Mouse (Mus musculus) heart, embryonic 12.5 days (tissue): ENCODE results near the gene Smyd3. TPM values are rescaled to one million over a fixed set of nuclear protein-coding genes. Genes with fewer than 3 reads are reported as not detected.
A peak's percentile ranks its signal among the peaks of the same experiment; 100 is the strongest.

ENCODE experiments used
- ATAC-seq: fragments of 200-750 bp; cut with Nextera tagmentation; 2 replicates; pipeline ENCODE4 v1.8.0; 2017; ENCODE audit warnings: moderate TSS enrichment, moderate library complexity; ENCODE audit not compliant: insufficient number of reproducible peaks, low FRiP score
- H3K27ac ChIP-seq: fragments of 300-500 bp; sonication (generic); 2 replicates; pipeline ENCODE4 v1.5.1; 2016; ENCODE audit warnings: mild to moderate bottlenecking, moderate library complexity; ENCODE audit not compliant: poor library complexity, severe bottlenecking
- H3K27me3 ChIP-seq: fragments of 300-500 bp; sonication (generic); replicated peaks from 2 replicates; pipeline ENCODE4 v1.6.1; 2016; ENCODE audit warnings: mild to moderate bottlenecking, moderate library complexity
- H3K36me3 ChIP-seq: fragments of 300-500 bp; sonication (generic); 2 replicates; pipeline ENCODE4 v1.6.1; 2016; ENCODE audit warnings: mild to moderate bottlenecking, moderate library complexity
- H3K4me1 ChIP-seq: fragments of 300-500 bp; sonication (generic); replicated peaks from 2 replicates; pipeline ENCODE4 v1.6.1; 2016; ENCODE audit warnings: mild to moderate bottlenecking
- H3K4me2 ChIP-seq: fragments of 300-500 bp; sonication (generic); 2 replicates; pipeline ENCODE4 v1.6.1; 2016; ENCODE audit warnings: mild to moderate bottlenecking, moderate library complexity
- H3K4me3 ChIP-seq: fragments of 300-500 bp; sonication (generic); 2 replicates; pipeline ENCODE4 v1.5.1; 2016; ENCODE audit warnings: mild to moderate bottlenecking
- H3K9ac ChIP-seq: fragments of 300-500 bp; sonication (generic); 2 replicates; pipeline ENCODE4 v1.6.1; 2016; ENCODE audit warnings: mild to moderate bottlenecking, moderate library complexity
- H3K9me3 ChIP-seq: fragments of 300-500 bp; sonication (generic); replicated peaks from 2 replicates; pipeline ENCODE4 v1.6.1; 2016; ENCODE audit warnings: mild to moderate bottlenecking, moderate library complexity
- WGBS: fragments of 180-500 bp; shearing (Covaris S2); methylation state at CpG from one replicate; pipeline ENCODE4 v1.1.7; 2016; 5-methylcytosine and 5-hydroxymethylcytosine counted together
- polyA plus RNA-seq: library from polyadenylated mRNA; unstranded; fragments of >200 nt; fragmentation: Nextera tagmentation; extraction: Ambion mirVana; gene quantifications from 2 replicates; pipeline ENCODE4 v1.2.1, GENCODE M21; 2016

Gene Smyd3
- polyA plus RNA-seq, 1 experiment from 2014 or later, result 12.2 TPM

DNA sequence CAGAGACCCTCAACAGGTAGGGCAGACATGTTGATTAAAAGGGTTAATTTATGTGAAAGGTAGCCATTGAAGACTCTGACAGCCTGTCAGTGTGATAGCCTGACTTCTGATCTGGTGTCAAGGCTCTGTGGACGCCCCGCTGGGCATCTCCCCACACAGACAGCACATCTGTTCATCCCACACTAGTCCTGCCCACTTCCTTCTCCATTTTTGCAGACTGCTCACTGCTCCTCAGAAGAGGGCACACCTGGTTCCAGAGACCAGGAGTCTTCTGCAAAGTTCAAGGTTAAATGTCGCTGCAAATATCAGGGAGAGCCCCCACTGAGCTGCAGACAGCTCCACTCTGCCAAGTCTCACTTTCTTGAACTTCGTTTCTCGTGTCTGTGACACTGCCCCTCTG, 299.8 kb downstream of the Smyd3 start:
- H3K4me3 ChIP-seq, result no peak overlapping the region
- ATAC-seq, result no peak
- H3K9ac ChIP-seq, result no peak overlapping the region
- no peaks in the 10 kb centered on the region for H3K4me1 ChIP-seq
- no peaks in the 10 kb centered on the region for H3K36me3 ChIP-seq
- WGBS, result 58% methylated on average over 5 of the region's 5 CpGs
- H3K9me3 ChIP-seq, result no peaks in the 10 kb centered on the region
- H3K27ac ChIP-seq, result no peak overlapping the region
- H3K4me2 ChIP-seq, result no peak overlapping the region
- H3K27me3 ChIP-seq, result no peaks in the 10 kb centered on the region

DNA sequence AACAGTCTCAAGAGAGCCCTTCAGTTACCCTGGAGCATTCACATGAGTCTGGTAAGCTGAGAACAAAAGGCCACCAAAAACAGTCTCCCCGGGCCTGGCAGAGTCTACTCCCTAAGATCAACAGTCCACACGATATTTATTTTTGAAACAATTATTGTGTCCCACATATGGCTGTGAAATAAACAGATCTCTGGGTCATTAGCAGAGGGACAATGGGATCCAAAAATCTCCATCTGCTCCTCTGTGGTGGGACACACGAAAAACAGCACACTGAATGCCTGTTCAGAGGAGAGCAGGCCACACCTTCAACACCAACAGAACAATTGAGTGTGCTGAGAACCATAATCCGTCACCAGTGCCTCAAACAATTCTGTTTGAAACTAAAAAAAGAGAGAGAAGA, 300.8 kb downstream of the Smyd3 start:
- no peak for ATAC-seq
- no peak overlapping the region for H3K9ac ChIP-seq
- H3K9me3 ChIP-seq, result no peaks in the 10 kb centered on the region
- no peaks in the 10 kb centered on the region for H3K27me3 ChIP-seq
- H3K36me3 ChIP-seq, result no peaks in the 10 kb centered on the region
- WGBS, result 60% methylated on average over 4 of the region's 4 CpGs
- H3K4me1 ChIP-seq, result 0 out of 2 replicates have a peak, but pooled peaks cover 3% of the 10 kb centered on the region
- no peak overlapping the region for H3K27ac ChIP-seq
- H3K4me2 ChIP-seq, result no peak overlapping the region
- H3K4me3 ChIP-seq, result no peak overlapping the region

DNA sequence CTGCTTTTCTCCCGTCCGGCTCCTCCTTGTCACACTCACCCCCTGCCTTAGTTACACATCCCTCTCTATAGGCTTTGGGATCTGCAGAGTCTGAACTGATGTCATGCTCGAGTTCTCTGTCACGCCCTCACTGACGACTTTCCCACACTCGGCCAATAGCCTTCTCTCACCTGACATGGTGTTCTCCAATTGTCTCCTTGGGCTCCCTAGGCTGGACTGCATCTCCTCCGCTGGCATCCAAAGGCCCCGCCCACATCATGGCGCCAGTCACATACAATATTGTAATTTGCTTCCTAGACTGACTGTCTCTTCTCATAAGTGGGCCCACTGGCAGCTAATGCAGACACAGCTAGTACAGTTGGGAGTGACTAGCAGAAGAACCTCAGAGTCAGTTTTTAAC, 304.5 kb downstream of the Smyd3 start:
- Histone ChIP-seq H3K4me1 (0 out of 2 replicates have a peak, but pooled peaks cover 3% of the 10 kb centered on the region), H3K36me3 (no peaks in the 10 kb centered on the region), H3K4me3 (no peak overlapping the region), H3K9me3 (no peaks in the 10 kb centered on the region), H3K9ac (no peak overlapping the region), H3K27me3 (no peaks in the 10 kb centered on the region), H3K4me2 (no peak overlapping the region), H3K27ac (no peak overlapping the region)
- 88% methylated on average over 9 of the region's 9 CpGs for WGBS
- ATAC-seq, result no peak

DNA sequence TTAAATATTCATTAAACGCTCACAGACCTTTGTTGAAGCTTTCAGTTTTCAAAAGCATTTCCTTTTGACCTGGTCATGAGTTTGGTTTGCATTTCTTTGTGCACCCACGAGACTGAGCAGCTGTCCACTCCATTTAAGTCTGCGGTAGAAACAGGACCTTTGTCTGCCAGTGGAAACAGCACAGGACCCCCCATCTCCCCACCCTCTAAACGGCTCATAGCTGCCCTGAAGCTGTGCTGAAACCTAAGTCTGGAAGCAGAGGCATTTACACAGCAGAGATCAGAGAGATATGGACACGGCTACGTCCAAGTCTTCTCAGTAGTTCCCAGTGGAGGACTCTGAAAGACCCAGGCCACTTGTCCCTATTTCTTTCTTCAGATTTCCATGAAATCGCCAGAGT, 305.5 kb downstream of the Smyd3 start:
- Histone ChIP-seq H3K4me1 (0 out of 2 replicates have a peak, but pooled peaks cover 3% of the 10 kb centered on the region), H3K9me3 (no peaks in the 10 kb centered on the region)
- 47% methylated on average over 7 of the region's 7 CpGs for WGBS

GRCm38 (mm10) chr1:179211313-179211712, 306.5 kb downstream of the Smyd3 start:
- no peaks in the 10 kb centered on the region for H3K36me3 ChIP-seq
- 76% methylated on average over 4 of the region's 4 CpGs for WGBS
- H3K4me2 ChIP-seq, result no peak overlapping the region
- no peak overlapping the region for H3K27ac ChIP-seq
- no peaks in the 10 kb centered on the region for H3K27me3 ChIP-seq
- 0 out of 2 replicates have a peak, but pooled peaks cover 3% of the 10 kb centered on the region for H3K4me1 ChIP-seq
- H3K4me3 ChIP-seq, result no peak overlapping the region
- H3K9me3 ChIP-seq, result no peaks in the 10 kb centered on the region
- no peak for ATAC-seq
- H3K9ac ChIP-seq, result no peak overlapping the region

More for the DNA sequence above, 305.5 kb downstream of the Smyd3 start:
- no peaks in the 10 kb centered on the region for H3K36me3 ChIP-seq
- no peaks in the 10 kb centered on the region for H3K27me3 ChIP-seq
- H3K9ac ChIP-seq, result no peak overlapping the region
- no peak overlapping the region for H3K4me3 ChIP-seq
- no peak overlapping the region for H3K4me2 ChIP-seq
- no peak for ATAC-seq
- H3K27ac ChIP-seq, result no peak overlapping the region

GRCm38 (mm10) chr1:179207846-179208595, 309.8 kb downstream of the Smyd3 start:
- Histone ChIP-seq H3K4me3 (no peak overlapping the region), H3K4me2 (no peak overlapping the region), H3K9me3 (no peaks in the 10 kb centered on the region), H3K27ac (no peak overlapping the region), H3K4me1 (0 out of 2 replicates have a peak, but pooled peaks cover 7% of the 10 kb centered on the region), H3K9ac (no peak overlapping the region), H3K27me3 (no peaks in the 10 kb centered on the region), H3K36me3 (no peaks in the 10 kb centered on the region)
- WGBS, result 83% methylated on average over 12 of the region's 12 CpGs
- no peak for ATAC-seq

- WGBS, result 70% methylated on average over 9 of the region's 9 CpGs
- no peak for ATAC-seq
Observed at GRCm38 (mm10) chr1:179207180-179207741, 310.6 kb downstream of the Smyd3 start.

DNA sequence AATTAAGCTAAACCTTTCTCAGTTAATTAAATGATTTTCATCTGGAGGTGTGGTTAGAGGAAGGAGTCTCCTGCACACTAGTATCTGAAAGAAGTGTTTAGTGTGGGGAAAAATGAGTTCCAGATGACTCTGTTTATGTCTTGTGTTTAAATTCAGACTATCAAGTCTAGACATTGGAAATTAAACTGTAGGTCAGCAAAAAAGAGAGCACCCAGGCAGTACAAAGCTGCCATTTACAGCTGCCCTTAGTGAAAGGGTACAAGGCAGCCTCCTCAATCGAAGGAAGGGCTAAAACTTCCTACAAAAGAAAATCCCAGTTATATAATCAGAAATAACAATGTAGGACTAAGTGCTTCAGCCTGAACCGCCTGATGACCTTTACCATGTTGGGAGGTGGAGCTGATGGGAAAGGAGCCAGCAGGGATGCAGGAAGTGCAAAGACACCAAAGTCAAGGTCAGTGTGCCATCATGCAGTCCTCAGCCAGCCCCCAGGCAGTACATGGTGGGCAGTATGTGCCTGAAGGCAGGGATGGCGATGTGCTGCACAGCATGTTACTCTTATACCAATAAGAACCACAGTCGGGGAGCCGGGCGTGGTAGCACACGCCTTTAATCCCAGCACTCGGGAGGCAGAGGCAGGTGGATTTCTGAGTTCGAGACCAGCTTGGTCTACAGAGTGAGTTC, 319.2 kb downstream of the Smyd3 start:
- Histone ChIP-seq H3K4me2 (no peak overlapping the region), H3K4me1 (peaks cover 8% of the 10 kb centered on the region; the same call in 1 of the 2 replicates), H3K9me3 (no peaks in the 10 kb centered on the region), H3K27ac (peak overlapping the region; percentile 59; the same call in 1 of the 2 replicates), H3K9ac (no peak overlapping the region), H3K27me3 (no peaks in the 10 kb centered on the region), H3K36me3 (no peaks in the 10 kb centered on the region), H3K4me3 (no peak overlapping the region)
- no peak for ATAC-seq
- WGBS, result 84% methylated on average over 9 of the region's 9 CpGs

More at GRCm38 (mm10) chr1:179207180-179207741, 310.6 kb downstream of the Smyd3 start:
- no peak overlapping the region for H3K9ac ChIP-seq
- no peaks in the 10 kb centered on the region for H3K36me3 ChIP-seq
- H3K27ac ChIP-seq, result no peak overlapping the region
- H3K4me2 ChIP-seq, result no peak overlapping the region
- no peaks in the 10 kb centered on the region for H3K27me3 ChIP-seq
- 0 out of 2 replicates have a peak, but pooled peaks cover 5% of the 10 kb centered on the region for H3K4me1 ChIP-seq
- H3K9me3 ChIP-seq, result no peaks in the 10 kb centered on the region
- H3K4me3 ChIP-seq, result no peak overlapping the region

GRCm38 (mm10) chr1:179197821-179198516, 319.9 kb downstream of the Smyd3 start:
- Histone ChIP-seq H3K9ac (no peak overlapping the region), H3K4me2 (no peak overlapping the region), H3K9me3 (no peaks in the 10 kb centered on the region), H3K27me3 (no peaks in the 10 kb centered on the region), H3K36me3 (no peaks in the 10 kb centered on the region), H3K4me1 (peaks cover 8% of the 10 kb centered on the region; the same call in 1 of the 2 replicates), H3K27ac (peak overlapping the region; percentile 59; the same call in 1 of the 2 replicates), H3K4me3 (no peak overlapping the region)
- 58% methylated on average over 11 of the region's 11 CpGs for WGBS
- no peak for ATAC-seq

GRCm38 (mm10) chr1:179197156-179197555, 320.7 kb downstream of the Smyd3 start:
- Histone ChIP-seq H3K36me3 (no peaks in the 10 kb centered on the region), H3K4me2 (no peak overlapping the region), H3K4me1 (peaks cover 8% of the 10 kb centered on the region; the same call in 1 of the 2 replicates), H3K4me3 (no peak overlapping the region), H3K9ac (no peak overlapping the region), H3K27ac (no peak overlapping the region), H3K27me3 (no peaks in the 10 kb centered on the region), H3K9me3 (no peaks in the 10 kb centered on the region)
- 56% methylated on average over 4 of the region's 4 CpGs for WGBS
- ATAC-seq, result no peak

GRCm38 (mm10) chr1:179196422-179196821, 321.4 kb downstream of the Smyd3 start:
- Histone ChIP-seq H3K27ac (no peak overlapping the region), H3K9me3 (no peaks in the 10 kb centered on the region), H3K4me1 (peaks cover 8% of the 10 kb centered on the region; the same call in 1 of the 2 replicates), H3K36me3 (no peaks in the 10 kb centered on the region), H3K4me3 (no peak overlapping the region), H3K4me2 (no peak overlapping the region), H3K27me3 (no peaks in the 10 kb centered on the region), H3K9ac (no peak overlapping the region)
- no peak for ATAC-seq
